Mouse (Mus musculus): ENCODE data around the gene Ubr2.

GRCm38 (mm10) chr17:47006741-47007140 lies 3.6 kb downstream of the Ubr2 start:
- TF ChIP-seq CTCF (conservative IDR thresholded peaks at IDR 0.05 in 1 of 2, IDR thresholded peaks at IDR 0.05 in 1 of 2; ENCODE audit: low read depth in 2 of 2, low read length in 2 of 2) (no peak), POLR2AphosphoS2 (IDR thresholded peaks at IDR 0.05; ENCODE audit: low read depth, low read length) (no peak), ZMIZ1 (IDR thresholded peaks at IDR 0.05; ENCODE audit: low read depth, low read length) (no peak), TBP (conservative IDR thresholded peaks at IDR 0.05; ENCODE audit: low read depth, low read length) (no peak), EP300 (IDR thresholded peaks at IDR 0.05; ENCODE audit: low read length) (no peak), HCFC1 (IDR thresholded peaks at IDR 0.05; ENCODE audit: low read depth, low read length) (no peak)

Measured in CH12.LX (cell line).